Mouse (Mus musculus) R1 (cell line): ENCODE results near the gene Tmem259.
A peak's percentile ranks its signal among the peaks of the same experiment; 100 is the strongest.

ENCODE experiments used
- DNase-seq: peaks from one replicate; pipeline ENCODE4 v3.0.0-alpha.2; 2018; ENCODE audit warnings: low read depth, low spot score

Tmem259 gene

DNA sequence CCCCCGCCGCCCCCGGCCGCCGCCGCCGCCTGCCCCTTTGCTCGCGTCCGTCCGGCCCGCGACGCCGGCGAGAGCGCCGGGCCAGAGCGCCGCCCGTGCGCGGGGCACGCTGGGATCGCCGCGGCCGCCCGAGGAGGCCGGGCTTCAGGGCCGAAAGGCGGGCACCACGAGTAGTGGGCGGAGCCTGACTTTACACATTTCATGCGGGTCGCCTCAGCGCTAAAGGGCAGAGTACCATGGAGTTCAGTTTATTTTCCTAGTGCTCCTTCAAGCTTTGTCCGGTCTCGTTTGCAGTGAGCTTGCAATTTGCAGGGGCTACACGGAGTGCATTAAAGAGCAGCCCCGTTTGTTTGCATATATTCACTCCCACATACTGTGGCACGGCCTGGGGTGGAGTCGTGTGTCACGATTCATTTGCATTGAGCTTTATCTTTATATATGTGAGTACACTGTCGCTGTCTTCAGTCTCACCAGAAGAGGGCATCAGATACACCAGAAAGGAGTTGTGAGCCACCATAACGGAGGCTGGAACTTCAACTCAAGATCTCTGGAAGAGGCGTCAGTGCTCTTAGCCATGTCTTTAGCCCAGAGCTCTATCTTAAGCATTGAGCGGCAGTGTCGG is at the start of gene Tmem259:
TSS of gene Tmem259 (minus strand) at position 136 of the 622 bp plus-strand sequence.
- DNase-seq, result peak; percentile 94

DNA sequence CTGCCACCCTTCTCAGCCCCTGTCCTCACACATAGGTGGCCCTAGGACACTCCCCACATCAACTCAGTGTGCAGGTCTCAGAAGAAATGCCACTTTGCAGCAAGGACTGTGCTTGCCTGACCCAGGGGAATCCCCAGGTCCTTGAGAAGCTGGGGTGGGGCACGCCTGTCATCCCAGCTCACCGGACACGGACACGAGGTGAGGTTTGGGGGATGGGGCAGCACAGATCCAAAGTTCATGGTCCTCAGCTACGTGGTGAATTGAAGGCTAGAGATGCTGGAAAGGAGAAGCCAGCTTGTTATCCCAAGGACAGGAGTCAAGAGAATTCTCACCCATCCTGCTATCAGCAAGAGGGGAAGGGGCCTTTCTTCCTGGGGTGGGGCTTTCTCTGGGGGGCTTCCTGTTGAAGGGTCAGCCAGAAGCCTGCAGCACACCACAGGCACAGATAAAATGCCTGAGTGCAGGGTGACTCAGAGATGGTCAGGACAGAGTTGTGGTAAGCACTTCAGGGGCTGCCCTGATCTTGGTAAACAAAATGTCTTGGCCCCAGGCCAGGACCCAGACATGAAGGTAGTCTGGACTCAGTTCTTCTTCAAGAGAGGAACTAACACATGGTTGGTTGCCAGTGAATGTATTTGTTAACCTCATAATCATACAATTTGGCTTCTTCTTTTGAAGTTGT is 48.8 kb upstream of the Tmem259 start:
- no peak for DNase-seq

DNA sequence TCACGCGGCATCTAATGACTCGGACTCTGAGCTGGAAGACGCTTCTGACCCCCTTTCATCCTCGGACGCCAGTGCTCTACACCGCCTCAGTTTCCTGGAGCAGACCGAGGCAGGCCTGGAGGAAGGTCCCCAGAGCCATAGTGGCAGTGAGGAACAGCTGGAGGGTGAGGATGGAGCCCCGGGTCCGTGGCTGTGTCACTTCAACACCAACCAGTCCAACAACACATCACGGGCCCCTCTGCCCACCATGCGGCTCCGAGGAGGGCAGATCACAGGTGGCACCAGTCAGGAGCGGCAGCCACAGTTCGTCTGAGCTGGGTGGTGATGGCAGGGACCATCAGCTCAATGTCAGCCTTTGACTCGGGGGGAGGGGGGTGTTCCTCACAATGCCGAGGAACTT is 46.6 kb upstream of the Tmem259 start:
- no peak for DNase-seq

DNA sequence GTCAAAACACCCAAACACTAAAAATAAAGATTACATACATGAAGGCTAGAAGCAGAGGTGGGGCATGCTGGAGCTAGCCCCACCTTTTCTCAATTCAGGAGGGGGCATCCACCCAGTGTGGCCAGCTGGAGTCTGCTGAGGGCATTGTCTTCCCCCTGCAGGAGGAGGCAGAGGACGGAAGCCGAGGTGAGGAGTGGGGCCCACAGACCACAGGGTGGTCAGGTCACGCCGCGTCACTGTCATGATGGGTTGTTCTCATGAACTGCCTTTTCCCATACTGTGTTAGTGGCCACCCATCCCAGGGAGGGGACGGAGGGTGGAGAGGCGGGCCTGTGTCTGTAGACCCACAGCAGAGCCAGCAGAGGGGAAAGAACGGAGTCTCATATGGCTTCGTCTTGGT is 46.1 kb upstream of the Tmem259 start:
- no peak for DNase-seq

DNA sequence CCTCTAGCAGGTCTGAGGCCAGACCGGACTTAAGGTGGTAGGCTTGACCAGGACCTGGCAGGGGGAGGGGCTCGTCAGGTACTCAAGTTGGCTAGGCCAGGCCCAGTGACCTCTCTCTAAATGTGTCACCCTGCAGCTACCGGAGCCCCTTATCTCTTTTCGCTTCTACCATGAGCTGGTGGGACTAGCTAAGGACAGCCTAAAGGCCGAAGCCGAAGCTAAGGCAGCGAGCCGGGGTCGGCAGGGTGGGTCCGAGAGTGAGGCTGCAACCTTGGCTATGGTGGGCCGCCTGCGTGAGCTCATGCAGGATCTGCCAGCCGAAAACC is 44.4 kb upstream of the Tmem259 start:
- DNase-seq, result no peak

DNA sequence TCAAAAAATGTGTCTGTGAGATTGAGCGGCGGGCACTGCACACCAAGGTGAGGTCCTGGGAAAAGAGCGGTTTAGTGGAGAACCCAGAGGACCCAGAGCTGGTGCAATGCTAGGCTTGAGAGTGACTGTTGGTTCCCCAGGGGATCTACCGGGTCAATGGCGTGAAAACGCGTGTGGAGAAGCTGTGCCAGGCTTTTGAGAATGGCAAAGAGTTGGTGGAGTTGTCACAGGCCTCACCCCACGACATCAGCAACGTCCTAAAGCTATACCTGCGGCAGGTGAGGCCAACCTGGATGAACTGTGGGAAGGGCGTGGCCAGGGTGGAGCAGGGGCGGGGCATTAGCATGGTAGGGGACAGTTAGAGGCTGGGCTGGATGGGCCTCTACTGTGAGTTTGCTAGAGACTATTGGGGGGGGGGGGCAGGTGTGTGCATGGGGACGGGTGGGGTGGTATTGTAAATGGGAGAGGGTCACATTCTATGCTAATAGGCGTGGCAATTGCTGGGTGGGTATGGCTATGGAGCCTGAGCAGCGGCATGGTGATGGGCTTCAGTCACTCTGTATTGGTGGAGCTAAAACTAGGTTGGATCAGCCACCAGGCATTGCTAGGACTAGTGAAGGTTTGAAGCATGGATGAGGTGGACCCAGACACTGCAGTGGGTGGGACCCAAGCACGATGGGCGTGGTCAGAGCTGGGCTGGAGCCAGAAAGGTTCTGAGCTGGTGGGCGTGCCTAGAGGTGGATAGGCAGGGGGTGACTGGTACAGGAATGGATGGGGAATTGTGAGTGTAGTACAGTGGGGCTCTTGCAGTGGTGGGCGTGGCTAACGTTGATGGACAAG is 43.8 kb upstream of the Tmem259 start:
- DNase-seq, result peak; percentile 94

DNA sequence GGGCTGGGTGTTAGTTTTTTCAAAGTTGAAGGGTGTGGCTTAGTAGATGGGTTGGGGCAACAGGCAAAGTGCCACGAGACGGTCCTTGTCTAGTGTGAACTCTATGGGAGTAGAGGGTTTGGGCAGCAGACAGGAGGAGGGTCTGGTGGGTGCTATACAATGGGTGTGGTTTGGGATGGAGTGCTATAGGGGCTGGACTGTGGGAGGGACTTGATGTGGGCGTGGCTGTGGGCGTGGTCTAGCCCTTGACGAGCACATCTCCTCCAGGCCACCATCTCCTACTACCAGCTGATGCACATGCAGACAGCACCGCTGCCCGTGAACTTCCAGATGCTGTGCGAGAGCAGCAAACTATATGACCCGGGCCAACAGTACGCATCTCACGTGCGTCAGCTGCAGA is 41.8 kb upstream of the Tmem259 start:
- DNase-seq, result peak; percentile 88

DNA sequence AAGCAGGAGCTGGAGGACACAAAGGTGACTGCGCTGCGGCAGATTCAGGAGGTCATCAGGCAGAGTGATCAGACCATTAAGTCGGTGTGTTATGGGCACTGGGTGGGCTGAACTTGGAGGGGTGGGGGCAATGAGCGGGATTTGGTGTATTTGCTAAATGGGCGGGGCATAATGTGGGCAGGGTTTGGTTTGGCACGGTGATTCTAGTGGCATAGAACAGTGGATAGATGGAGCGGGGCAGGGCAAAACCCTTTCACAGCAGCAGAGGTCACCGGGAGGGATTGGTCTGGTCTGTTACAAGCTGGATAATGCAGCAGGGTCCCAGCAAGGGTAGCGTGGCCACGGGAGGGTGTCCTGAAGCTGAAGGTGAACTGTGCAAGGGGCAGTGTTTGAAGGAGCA is 41.3 kb upstream of the Tmem259 start:
- DNase-seq, result no peak

DNA sequence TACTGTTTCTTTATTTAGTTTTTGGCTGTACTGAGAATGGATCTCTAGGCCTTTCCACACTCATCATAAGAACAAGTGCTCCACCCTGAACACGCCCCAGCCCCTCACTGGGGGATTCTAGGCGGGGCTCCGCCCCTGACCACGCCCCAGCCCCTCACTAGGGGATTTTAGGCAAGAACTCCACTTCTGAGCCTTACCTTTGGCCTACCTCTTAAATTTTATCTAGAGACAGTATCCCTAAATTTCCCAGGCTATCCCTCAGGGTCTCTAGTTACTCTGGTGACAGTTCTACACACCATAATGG is 40.9 kb upstream of the Tmem259 start:
- no peak for DNase-seq

DNA sequence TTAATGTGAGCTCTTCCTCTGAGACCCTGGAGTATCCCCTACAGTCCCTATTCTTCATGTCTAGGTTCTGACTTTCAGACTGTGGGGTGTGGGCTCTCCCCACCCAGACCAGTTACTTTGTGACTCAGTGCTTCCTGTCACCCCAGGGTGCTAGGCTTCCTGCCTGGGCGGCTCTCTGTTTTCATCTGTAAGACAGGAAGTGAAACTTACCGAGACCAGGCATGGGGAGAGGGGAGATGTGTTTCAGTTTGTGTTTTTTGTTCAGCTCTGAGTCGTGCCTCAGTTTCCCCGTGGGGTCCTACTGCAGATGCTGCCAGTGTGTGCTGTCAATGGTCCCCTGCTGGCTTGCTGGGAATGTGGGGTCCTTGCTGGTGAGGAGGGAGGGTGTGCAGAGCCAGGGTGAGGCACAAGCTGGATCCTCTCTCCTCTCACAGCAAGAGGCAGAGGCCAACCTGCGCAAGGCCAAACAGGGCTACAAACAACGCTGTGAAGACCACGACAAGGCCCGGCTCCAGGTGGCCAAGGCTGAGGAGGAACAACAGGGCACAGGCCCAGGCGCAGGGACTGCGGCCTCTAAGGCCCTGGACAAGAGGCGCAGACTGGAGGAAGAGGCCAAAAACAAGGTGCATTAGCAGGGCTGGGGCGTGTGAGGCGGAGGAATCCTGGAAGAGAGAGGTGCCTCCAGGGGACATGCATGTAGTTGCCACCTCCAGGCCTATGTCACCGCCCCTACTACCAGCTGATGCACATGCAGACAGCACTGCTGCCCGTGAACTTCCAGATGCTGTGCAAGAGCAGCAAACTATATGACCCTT is 40.3 kb upstream of the Tmem259 start:
- DNase-seq, result no peak

DNA sequence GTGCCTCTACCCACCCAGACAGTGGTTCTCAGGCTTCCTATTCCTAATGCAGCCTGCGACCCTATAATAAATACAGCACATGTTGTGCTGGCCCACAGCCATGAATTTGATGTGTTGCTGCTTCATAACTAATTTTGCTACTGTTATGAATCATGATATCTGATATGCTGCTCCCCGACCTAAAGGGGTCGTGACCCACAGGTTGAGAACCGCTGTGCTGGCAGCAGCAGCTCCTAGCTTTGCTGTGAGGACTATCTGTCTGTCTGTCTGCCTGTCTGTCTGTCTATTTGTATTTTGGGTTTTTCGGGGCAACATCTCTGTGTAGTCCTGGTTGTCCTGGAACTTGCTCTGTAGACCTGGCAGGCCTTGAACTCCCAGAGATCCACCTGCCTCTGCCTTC is 39.6 kb upstream of the Tmem259 start:
- no peak for DNase-seq

DNA sequence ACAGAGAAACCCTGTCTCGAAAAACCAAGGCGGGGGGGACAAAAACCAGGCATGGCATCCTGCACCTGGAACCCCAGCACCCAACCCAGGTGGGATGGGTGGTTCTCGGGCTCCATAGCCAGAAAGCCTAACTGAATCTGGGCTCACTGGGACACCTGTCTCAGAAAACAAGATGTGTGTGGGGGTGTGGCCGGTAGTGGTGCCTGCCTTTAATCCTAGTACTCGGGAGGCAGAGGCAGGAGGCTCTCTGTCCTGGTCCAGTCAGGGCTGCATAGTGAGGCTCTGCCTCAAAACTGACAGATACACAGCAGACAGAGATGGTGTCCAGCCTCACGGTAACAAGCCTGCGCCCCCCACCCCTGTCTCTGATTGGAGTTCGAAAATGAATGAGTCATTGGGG is 38.7 kb upstream of the Tmem259 start:
- DNase-seq, result no peak

DNA sequence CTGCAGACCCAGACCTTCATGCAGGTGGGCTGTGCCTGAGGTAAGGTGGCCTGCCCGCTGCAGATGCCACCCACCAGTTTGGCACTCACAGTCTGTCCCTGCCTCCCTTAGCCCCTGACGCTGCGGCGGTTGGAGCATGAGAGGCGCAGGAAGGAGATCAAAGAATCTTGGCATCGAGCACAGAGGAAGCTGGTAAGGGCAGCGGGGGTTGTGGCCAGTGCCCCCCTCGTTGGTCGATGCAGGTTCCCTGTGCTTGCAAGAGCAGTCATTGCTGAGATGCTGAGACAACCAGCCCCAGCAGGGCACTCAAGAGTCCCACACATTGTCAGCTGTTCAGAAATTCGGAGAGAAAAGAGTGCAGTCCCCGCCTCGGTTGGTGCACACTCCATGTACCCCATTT is 38.0 kb upstream of the Tmem259 start:
- no peak for DNase-seq

DNA sequence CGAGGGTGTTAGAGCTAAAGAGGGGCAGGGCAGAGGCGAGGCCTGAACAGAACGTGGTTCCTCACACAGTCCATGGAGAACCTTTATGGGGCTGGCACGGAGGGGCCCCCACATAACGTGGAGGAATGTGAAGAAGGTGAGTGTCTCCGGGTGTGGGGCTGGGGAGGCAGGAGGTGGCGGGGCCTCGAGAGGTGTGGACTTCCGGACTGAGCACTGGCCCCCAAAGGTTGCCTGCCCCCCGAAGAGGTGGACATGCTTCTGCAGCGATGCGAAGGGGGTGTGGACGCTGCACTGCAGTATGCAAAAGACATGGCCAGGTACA is 37.2 kb upstream of the Tmem259 start:
- DNase-seq, result no peak

DNA sequence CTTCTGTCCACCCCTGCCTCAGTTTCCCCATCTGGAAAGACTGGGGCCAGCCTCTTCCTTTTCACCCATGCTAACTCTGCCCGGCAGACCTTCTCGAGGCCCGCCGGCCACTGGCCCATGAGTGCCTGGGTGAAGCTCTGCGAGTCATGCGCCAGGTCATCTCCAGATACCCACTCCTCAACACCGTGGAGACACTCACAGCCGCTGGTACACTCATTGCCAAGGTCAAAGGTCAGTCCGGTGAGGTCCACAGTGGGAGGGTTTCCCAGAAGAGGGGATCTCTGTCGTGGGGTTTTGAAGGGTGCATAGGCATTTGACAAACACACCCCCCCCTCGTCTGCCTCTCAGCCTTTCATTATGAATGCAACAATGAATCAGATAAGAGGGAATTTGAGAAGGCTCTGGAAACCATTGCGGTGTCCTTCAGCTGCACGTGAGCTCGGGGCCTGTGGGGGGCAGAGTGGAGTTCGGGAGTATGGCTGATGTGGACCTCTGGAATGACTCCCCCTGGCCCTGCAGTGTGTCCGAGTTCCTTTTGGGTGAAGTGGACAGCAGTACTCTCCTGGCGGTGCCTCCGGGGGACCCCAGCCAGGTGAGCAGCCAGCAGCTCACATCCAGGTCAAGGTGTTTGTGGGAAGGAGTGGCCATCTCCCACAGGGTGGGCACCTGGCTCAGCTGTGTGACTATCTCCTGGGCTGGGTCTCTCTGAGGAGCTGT is 36.6 kb upstream of the Tmem259 start:
- no peak for DNase-seq

DNA sequence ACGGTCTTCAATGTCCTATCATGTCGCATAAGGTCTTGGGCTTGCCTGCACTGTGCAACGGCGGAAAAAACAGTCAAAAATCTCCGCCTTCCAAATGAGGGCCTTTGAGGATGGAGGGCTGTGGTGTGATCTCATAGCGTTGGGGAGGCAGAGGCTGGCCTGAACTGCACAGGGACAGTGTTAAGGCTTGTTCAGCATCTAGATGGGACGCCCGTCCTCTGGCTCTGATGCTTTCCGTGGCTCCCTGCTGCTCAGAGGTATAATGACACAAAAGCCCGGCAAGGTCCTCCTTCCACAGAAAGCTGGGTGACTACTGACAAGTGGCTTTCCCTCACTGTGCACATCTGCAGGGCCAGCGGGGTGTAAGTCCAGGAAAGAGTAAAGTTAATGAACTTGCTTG is 36.1 kb upstream of the Tmem259 start:
- DNase-seq, result no peak

DNA sequence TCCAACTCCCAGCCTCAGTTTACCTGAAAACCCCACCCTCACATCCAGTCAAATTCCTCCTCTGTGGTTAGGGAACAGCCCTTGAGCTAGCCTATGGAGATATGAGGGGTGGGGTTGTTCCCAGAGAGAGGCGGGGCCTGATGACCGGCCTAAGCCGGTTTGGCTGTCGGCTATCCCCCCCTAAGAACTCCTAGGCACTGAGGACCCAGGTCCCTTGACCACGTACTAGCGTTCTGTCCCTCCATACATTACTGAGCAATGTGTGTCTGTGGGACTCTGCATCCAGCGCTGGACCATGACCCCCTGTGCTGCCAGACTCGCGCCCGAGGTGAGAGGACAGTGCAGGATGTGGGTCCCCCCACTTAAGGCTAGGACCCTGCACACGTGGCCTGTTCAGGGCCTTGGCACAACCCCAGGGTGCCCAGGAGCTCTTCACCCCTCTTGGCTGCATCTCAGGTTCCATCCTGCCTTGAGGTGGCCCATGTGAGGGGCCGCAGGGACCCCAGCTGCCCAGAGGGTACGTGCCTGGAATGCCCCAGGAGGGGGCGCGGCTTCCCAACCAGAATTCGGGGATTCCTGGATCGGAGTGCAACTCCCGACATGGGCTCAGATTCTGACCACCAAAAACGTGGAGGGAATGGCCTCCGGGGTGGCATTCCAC is 35.5 kb upstream of the Tmem259 start:
- peak; percentile 58 for DNase-seq

DNA sequence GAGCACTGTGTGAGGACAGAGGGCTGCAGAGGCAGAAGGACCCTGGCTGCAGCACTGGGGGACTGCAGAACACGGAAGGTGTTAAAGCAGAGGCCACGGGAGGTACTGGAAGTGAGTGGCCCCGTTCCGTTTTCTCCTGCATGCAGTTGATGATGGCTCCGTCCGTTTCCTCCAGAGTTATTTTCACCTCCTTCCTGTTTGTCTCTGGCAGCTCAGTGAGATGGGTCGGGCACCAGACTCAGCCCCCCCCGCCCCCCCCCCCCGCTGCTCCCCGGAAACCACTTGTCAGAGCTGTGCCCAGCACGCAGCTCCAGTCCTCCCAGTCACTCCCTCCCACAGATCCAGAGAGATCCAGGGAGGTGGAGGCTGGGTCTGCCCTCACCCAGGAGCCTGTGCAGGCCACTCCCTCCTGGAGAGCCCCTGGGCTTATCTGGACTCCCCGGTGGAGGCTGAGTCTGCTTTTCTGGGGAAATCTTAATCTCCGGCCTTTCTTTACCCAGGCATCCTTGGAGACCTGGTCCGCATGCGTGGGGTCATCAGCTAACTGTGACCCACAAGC is 34.7 kb upstream of the Tmem259 start:
- no peak for DNase-seq

DNA sequence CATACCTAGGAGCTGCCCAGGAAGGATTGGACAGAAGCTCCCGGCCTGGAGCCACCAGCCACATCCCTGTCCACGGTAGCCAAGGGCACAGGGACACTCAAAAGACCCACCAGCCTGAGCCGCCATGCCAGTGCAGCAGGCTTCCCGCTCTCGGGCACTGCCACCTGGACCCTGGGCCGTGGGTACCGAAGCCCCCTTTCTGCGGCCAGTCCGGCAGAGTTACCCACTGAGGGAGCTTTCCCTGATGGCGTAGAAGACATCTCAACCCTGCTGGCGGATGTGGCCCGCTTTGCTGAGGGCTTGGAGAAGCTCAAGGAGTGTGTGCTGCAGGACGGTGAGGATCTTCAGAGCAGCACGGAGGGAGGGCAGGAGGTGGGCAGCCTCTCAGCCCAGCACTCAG is 33.6 kb upstream of the Tmem259 start:
- DNase-seq, result no peak

DNA sequence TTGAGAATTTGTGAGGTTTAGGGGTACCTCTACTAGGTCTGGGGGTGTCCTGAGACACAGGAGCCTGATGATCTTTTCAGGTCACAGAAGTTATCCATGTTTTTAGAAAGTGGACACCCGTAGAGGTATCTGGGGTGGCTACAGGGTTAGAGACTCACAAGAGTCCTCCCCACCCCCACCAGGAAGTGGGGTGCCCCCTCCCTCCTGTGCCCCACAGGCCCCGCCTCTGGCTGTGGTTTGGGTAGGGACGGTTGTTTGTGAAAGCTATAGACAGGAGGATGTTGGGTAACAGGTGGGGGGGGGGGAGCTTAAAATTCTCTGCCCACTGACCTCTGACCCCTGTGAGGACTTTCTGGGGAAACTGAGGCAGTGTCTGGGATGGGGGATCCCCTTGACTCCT is 33.2 kb upstream of the Tmem259 start:
- no peak for DNase-seq

DNA sequence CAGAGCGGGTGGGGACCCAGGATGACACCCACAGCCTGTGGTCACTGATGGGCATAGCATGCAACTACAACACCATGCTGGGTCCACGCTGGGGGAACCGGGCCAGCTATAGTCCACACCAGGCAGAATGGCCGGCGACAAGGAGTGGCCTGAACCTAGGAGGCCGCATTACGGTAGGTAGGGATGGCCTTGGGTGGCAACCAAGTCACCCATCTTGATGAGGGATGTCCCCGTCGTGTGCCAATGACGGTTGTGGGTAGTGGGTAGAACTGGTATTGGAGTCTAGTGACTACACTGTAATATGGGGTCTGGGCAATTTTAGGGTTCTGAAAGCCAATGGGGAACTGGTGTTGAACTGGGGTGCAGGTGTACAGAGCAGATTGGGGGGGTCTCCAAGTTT is 32.8 kb upstream of the Tmem259 start:
- no peak for DNase-seq
